8 mouse cellular contexts compared by ENCODE assay signal in the genomic region with DNA sequence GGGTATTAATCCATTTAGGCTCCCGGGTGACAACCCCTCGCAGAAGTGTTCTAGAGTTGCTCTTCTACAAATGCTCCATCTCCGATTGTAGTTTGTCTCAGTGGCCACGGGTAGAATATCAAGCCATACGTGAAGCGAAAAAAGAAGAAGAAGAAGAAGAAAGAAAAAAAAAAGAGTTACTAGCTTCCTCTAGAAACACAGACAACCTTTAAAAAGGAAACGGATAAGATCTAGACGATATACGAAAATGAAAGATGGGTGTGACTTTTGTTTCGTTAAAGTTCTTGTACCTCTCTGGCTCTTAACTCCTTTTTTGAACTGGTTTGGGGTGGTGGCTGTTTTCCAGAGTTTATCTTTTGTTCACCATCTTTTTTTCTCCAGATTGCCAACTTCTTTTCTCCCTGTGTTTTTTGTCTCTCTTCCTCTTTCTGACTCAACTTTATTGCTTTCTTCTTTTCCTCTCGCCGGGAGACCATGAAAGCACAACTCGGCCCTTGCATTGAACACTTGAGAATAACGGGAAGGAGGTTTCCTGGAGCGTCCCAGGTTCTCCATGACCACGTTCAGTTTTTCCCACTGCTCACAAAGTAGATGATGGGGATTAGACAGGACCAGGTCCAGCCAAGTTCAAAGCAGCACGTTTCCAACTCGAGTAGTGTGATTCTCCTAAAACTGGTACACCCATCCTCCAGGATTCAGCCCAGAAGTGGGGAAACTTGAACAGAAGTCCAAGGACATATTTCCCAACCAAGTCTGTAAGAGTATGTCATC. TPM values are rescaled to one million over a fixed set of nuclear protein-coding genes. Genes with fewer than 3 reads are reported as not detected.
DNase-seq lines count a peak whose midpoint lies in the region; ATAC-seq and TF ChIP-seq lines count a peak whose summit lies in the region.

No protein-coding gene starts in this region.

- peak overlapping the region; percentile 90 for H3K4me2 ChIP-seq in hindbrain, postnatal 0 days (ENCODE audit: low read depth, low read length)
- peak overlapping the region; percentile 76 for H3K4me2 ChIP-seq in midbrain, embryonic 13.5 days (replicated peaks)

- H3K4me3 ChIP-seq in liver, adult 2 months (ENCODE audit: insufficient read depth, low read depth, low read length), result no peak overlapping the region
- peak overlapping the region; percentile 94 for H3K4me3 ChIP-seq in embryonic facial prominence, embryonic 10.5 days
- peak overlapping the region; percentile 88 for H3K4me3 ChIP-seq in hindbrain, postnatal 0 days (ENCODE audit: low read length)
- peak overlapping the region; percentile 91 for H3K4me3 ChIP-seq in midbrain, embryonic 13.5 days (replicated peaks)

- 5% methylated on average over 18 of the region's 18 CpGs for WGBS in liver, adult 2 months
- WGBS in embryonic facial prominence, embryonic 10.5 days, result 3% methylated on average over 18 of the region's 18 CpGs
- 4% methylated on average over 18 of the region's 18 CpGs for WGBS in hindbrain, postnatal 0 days
- WGBS in midbrain, embryonic 13.5 days, result 2% methylated on average over 18 of the region's 18 CpGs

- peak; percentile 16 for DNase-seq in liver, adult 2 months (ENCODE audit: extremely low read depth, low read depth, low spot score)
- no peak for DNase-seq in liver
- DNase-seq in embryonic facial prominence, embryonic 10.5 days (ENCODE audit: low spot score), result peak; percentile 39
- DNase-seq in hindbrain, postnatal 0 days (ENCODE audit: low spot score), result no peak
- no peak for DNase-seq in gastrocnemius, adult 8-10 months (ENCODE audit: low spot score in 2 of 2)
- no peak for DNase-seq in layer of hippocampus, adult 11-12 months (ENCODE audit: low spot score)

- no peak for TF ChIP-seq POLR2A in liver, adult 2 months (IDR thresholded peaks at IDR 0.05; ENCODE audit: extremely low read depth, insufficient read depth, low read length)

- H3K79me2 ChIP-seq in liver, adult 2 months (ENCODE audit: control insufficient read depth, insufficient read depth, low read length), result no peaks in the 10 kb centered on the region

- no peaks in the 10 kb centered on the region for H3K36me3 ChIP-seq in liver, adult 2 months (ENCODE audit: control insufficient read depth, insufficient read depth, low read length)
- H3K36me3 ChIP-seq in embryonic facial prominence, embryonic 10.5 days (replicated peaks), result peaks cover 3% of the 10 kb centered on the region
- H3K36me3 ChIP-seq in hindbrain, postnatal 0 days (ENCODE audit: insufficient read depth, low read length), result no peaks in the 10 kb centered on the region
- no peaks in the 10 kb centered on the region for H3K36me3 ChIP-seq in midbrain, embryonic 13.5 days

- ATAC-seq in hindbrain, postnatal 0 days, result no peak
- ATAC-seq in midbrain, embryonic 13.5 days, result no peak
- no peak for ATAC-seq in megakaryocyte progenitor cell, adult 5-6 weeks (replicated peaks; ENCODE audit: poor library complexity)

- H3K4me1 ChIP-seq in liver, adult 2 months (ENCODE audit: control insufficient read depth, insufficient read depth, low read length), result peaks cover 6% of the 10 kb centered on the region; the same call in 1 of the 2 replicates
- H3K4me1 ChIP-seq in embryonic facial prominence, embryonic 10.5 days, result peaks cover 30% of the 10 kb centered on the region
- H3K4me1 ChIP-seq in hindbrain, postnatal 0 days (ENCODE audit: insufficient read depth, low read length), result peaks cover 3% of the 10 kb centered on the region; the same call in 1 of the 2 replicates
- H3K4me1 ChIP-seq in midbrain, embryonic 13.5 days (replicated peaks), result peaks cover 30% of the 10 kb centered on the region

- no peak overlapping the region for H3K27ac ChIP-seq in liver, adult 2 months (replicated peaks; ENCODE audit: insufficient read depth, low read depth, low read length)
- no peak overlapping the region; the same call in 1 of the 2 replicates for H3K27ac ChIP-seq in embryonic facial prominence, embryonic 10.5 days (replicated peaks)
- no peak overlapping the region for H3K27ac ChIP-seq in hindbrain, postnatal 0 days
- H3K27ac ChIP-seq in midbrain, embryonic 13.5 days, result no peak overlapping the region

- no peaks in the 10 kb centered on the region for H3K9me3 ChIP-seq in embryonic facial prominence, embryonic 10.5 days
- no peaks in the 10 kb centered on the region for H3K9me3 ChIP-seq in hindbrain, postnatal 0 days (ENCODE audit: low read length)
- H3K9me3 ChIP-seq in midbrain, embryonic 13.5 days, result no peaks in the 10 kb centered on the region

- peaks cover 2% of the 10 kb centered on the region; the same call in 1 of the 2 replicates for H3K27me3 ChIP-seq in liver, adult 2 months (ENCODE audit: control insufficient read depth, insufficient read depth, low read length)
- H3K27me3 ChIP-seq in embryonic facial prominence, embryonic 10.5 days (replicated peaks; ENCODE audit: low read depth, poor library complexity, severe bottlenecking), result peaks cover 13% of the 10 kb centered on the region
- H3K27me3 ChIP-seq in hindbrain, postnatal 0 days (ENCODE audit: insufficient read depth, low read length), result 0 out of 2 replicates have a peak, but pooled peaks cover 4% of the 10 kb centered on the region
- H3K27me3 ChIP-seq in midbrain, embryonic 13.5 days, result peaks cover 11% of the 10 kb centered on the region

- no peak overlapping the region for H3K9ac ChIP-seq in liver, adult 2 months (ENCODE audit: low read depth, low read length)
- no peak overlapping the region for H3K9ac ChIP-seq in hindbrain, postnatal 0 days (replicated peaks; ENCODE audit: low read length)
- H3K9ac ChIP-seq in midbrain, embryonic 13.5 days (replicated peaks), result no peak overlapping the region

- TF ChIP-seq CTCF in liver, adult 2 months (IDR thresholded peaks at IDR 0.05; ENCODE audit: low read depth, low read length), result no peak
- no peak for TF ChIP-seq CTCF in hindbrain, postnatal 0 days (IDR thresholded peaks at IDR 0.05; ENCODE audit: low read depth)

RNA-seq across cellular contexts. Expression of gene Mllt3, which starts 1.4 kb away (rescaled TPM):
- total RNA-seq in liver, adult 2 months (2014; rRNA removed), result 2.6 and 3.0 TPM in 2 replicates
- 0.62 and 1.2 TPM in 2 replicates for polyA plus RNA-seq in liver, adult 2 months (2012; rRNA removed)
- 46.5 and 55.4 TPM in 2 replicates for polyA plus RNA-seq in embryonic facial prominence, embryonic 10.5 days (2016; fragmentation: Nextera tagmentation; extraction: Ambion mirVana)
- total RNA-seq in hindbrain, postnatal 0 days (2014; rRNA removed), result 18.6 and 22.7 TPM in 2 replicates
- 61.3 and 62.9 TPM in 2 replicates for polyA plus RNA-seq in hindbrain, postnatal 0 days (2015; fragmentation: Nextera tagmentation; extraction: Ambion mirVana)
- polyA plus RNA-seq in midbrain, embryonic 13.5 days (2015; fragmentation: Nextera tagmentation; extraction: Ambion mirVana), result 115 and 119 TPM in 2 replicates
- 11.8 and 17.6 TPM in 2 replicates for total RNA-seq in megakaryocyte progenitor cell, adult 5-6 weeks (2015)
- total RNA-seq in megakaryocyte progenitor cell, adult 5-6 weeks (2017), result 15.3 and 16.1 TPM in 2 replicates
- total RNA-seq in gastrocnemius, adult 8-10 months (2022), result 100 to 1,000 TPM; 152 to 188 (median 173) TPM

RNA-seq across cellular contexts. Expression of gene Focad, which starts 59.9 kb away (rescaled TPM):
- 11.1 and 13.6 TPM in 2 replicates for total RNA-seq in liver, adult 2 months (2014; rRNA removed)
- 4.5 and 6.4 TPM in 2 replicates for polyA plus RNA-seq in liver, adult 2 months (2012; rRNA removed)
- 15.0 and 17.9 TPM in 2 replicates for polyA plus RNA-seq in embryonic facial prominence, embryonic 10.5 days (2016; fragmentation: Nextera tagmentation; extraction: Ambion mirVana)
- 32.5 and 34.1 TPM in 2 replicates for total RNA-seq in hindbrain, postnatal 0 days (2014; rRNA removed)
- 9.2 and 9.6 TPM in 2 replicates for polyA plus RNA-seq in hindbrain, postnatal 0 days (2015; fragmentation: Nextera tagmentation; extraction: Ambion mirVana)
- 10.1 and 12.7 TPM in 2 replicates for polyA plus RNA-seq in midbrain, embryonic 13.5 days (2015; fragmentation: Nextera tagmentation; extraction: Ambion mirVana)
- total RNA-seq in megakaryocyte progenitor cell, adult 5-6 weeks (2015), result 17.2 and 21.3 TPM in 2 replicates
- 11.1 and 18.1 TPM in 2 replicates for total RNA-seq in megakaryocyte progenitor cell, adult 5-6 weeks (2017)
- total RNA-seq in gastrocnemius, adult 8-10 months (2022), result 10 to 100 TPM; 10.0 to 14.7 (median 11.2) TPM

Comparison
In these comparisons a context has a peak if more than half of its experiments do, and no peak if none do; other contexts are left out.
1. DNase-seq: peak in liver, adult 2 months (single experiment) and embryonic facial prominence, embryonic 10.5 days (single experiment); none in liver (single experiment), hindbrain, postnatal 0 days (single experiment), gastrocnemius, adult 8-10 months (0 of 2) and layer of hippocampus, adult 11-12 months (single experiment).